Mouse (Mus musculus) testis, adult 2 months (tissue): ENCODE measurements at regions not wholly inside any gene's neighbourhood (a gene's known extent, or its start where the extent isn't known, plus 50 kb on each side); places are given as distances from the start of the nearest gene placed in this dataset.

ENCODE experiments used
- CTCF ChIP-seq: fragments of 200-500 bp; IDR thresholded peaks from 2 replicates; pipeline ENCODE4 v1.5.1; 2012; ENCODE audit warnings: low read depth, mild to moderate bottlenecking, inconsistent platforms, low read length, moderate library complexity; ENCODE audit not compliant: control insufficient read depth, insufficient read depth, insufficient replicate concordance
- POLR2A ChIP-seq: fragments of 200-500 bp; IDR thresholded peaks from 2 replicates; pipeline ENCODE4 v1.6.1; 2012; ENCODE audit warnings: low read depth, mild to moderate bottlenecking, inconsistent platforms, low read length, moderate library complexity; ENCODE audit not compliant: control insufficient read depth

DNA sequence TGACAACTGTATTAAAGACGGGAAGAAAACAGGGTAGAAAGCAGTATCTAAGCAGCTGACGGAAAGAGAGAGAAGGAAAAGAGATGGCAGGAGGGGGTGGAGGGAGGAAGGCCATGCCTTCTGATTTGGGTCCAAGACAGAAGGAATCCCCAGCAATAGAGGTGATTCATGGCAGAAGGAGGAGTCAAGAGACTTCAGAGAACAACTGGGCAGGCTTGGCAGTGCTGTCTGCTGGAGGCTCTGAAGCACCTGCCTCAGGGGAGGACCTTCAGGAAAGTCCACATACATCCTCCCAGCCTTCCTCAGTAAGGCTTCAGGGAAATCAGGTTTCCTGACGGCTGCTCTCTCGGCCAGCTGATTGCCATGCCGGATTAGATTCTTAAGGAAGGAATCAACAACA, 112.4 kb downstream of the Rchy1 start:
- TF ChIP-seq CTCF (no peak), POLR2A (no peak)
